ENCODE assay signal across 10 mouse cellular contexts in the genomic region with DNA sequence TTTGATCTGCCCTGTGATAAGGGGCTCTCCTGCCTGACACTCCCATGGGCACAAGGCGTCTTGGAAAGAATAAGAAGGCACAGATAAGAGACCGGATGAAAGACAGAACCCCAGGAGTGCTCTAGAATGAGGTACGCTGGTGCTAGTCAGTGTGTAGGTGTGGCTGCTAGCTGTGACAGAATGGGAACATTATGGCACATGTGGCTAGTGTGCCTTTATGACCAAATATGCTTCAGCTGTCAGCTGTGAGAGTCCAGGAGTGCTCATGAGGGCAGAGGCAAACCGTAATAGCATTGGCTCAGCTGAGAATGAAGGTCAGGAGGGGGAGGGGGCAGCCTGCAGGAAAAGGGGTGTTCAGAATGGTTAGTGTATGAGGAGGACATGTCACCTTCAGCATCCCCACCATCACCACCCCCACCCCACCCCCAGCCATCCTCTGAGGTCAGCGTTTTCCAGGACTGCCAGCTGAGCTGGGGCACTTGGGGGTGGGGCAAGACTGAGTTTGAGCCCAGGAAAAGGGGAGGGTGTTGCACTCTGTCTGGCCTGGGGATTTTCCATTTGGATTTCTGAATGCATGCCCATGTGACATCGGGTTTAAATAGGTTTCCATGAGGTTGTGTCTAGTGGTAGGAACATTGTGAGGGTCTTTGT. TPM values are rescaled to one million over a fixed set of nuclear protein-coding genes. Genes with fewer than 3 reads are reported as not detected.
A peak's percentile ranks its signal among the peaks of the same experiment; 100 is the strongest.
DNase-seq lines count a peak whose midpoint lies in the region; ATAC-seq lines count a peak whose summit lies in the region.
"Had no signal": no experiment of that assay in that cellular context is flagged by ENCODE, and none has a peak within 500 bp of the region (broad histone marks: within the 10 kb centered on the region; RNA-seq: fewer than 3 reads in every experiment).

No protein-coding gene starts in this region.

- no peaks in the 10 kb centered on the region for H3K36me3 ChIP-seq in kidney, embryonic 16.5 days (ENCODE audit: insufficient read depth, low read length)
- no peaks in the 10 kb centered on the region for H3K36me3 ChIP-seq in hindbrain, embryonic 12.5 days
- no peaks in the 10 kb centered on the region for H3K36me3 ChIP-seq in forebrain, embryonic 15.5 days

- WGBS in kidney, embryonic 16.5 days: 50% methylated on average over 6 of the region's 6 CpGs
- 48% methylated on average over 6 of the region's 6 CpGs for WGBS in hindbrain, embryonic 12.5 days
- WGBS in forebrain, embryonic 15.5 days: 45% methylated on average over 6 of the region's 6 CpGs

- H3K9ac ChIP-seq in kidney, embryonic 16.5 days (replicated peaks; ENCODE audit: low read length): no peak overlapping the region
- H3K9ac ChIP-seq in hindbrain, embryonic 12.5 days: 0 out of 2 replicates have a peak overlapping the region, but pooled peaks have one; percentile 32
- no peak overlapping the region for H3K9ac ChIP-seq in forebrain, embryonic 15.5 days (replicated peaks)

- DNase-seq in kidney, adult 11 months: peak; percentile 86
- peak; percentile 39 for DNase-seq in lung, postnatal 14 days
- no peak for DNase-seq in urinary bladder, postnatal 14 days (ENCODE audit: low spot score)
- no peak for DNase-seq in left cerebral cortex, postnatal 36 days (ENCODE audit: low spot score in 2 of 2)

- no peak overlapping the region for H3K27ac ChIP-seq in kidney, embryonic 16.5 days (ENCODE audit: low read length)
- peak overlapping the region; percentile 27 for H3K27ac ChIP-seq in brown adipose tissue, adult 24 weeks (replicated peaks; ENCODE audit: low read depth, low read length)
- H3K27ac ChIP-seq in hindbrain, embryonic 12.5 days: no peak overlapping the region
- H3K27ac ChIP-seq in forebrain, embryonic 15.5 days (replicated peaks): no peak overlapping the region

- no peaks in the 10 kb centered on the region for H3K27me3 ChIP-seq in kidney, embryonic 16.5 days (ENCODE audit: insufficient read depth, low read length)
- H3K27me3 ChIP-seq in hindbrain, embryonic 12.5 days: no peaks in the 10 kb centered on the region
- no peaks in the 10 kb centered on the region for H3K27me3 ChIP-seq in forebrain, embryonic 15.5 days

- ATAC-seq in kidney, embryonic 16.5 days (ENCODE audit: low FRiP score, low TSS enrichment): no peak
- no peak for ATAC-seq in hindbrain, embryonic 12.5 days (ENCODE audit: low FRiP score)
- ATAC-seq in forebrain, embryonic 15.5 days (replicated peaks): no peak

- no peak overlapping the region for H3K4me3 ChIP-seq in kidney, embryonic 16.5 days (ENCODE audit: low read length)
- H3K4me3 ChIP-seq in brown adipose tissue, adult 24 weeks (ENCODE audit: insufficient read depth, low read depth, low read length): no peak overlapping the region
- H3K4me3 ChIP-seq in hindbrain, embryonic 12.5 days: no peak overlapping the region
- no peak overlapping the region for H3K4me3 ChIP-seq in forebrain, embryonic 15.5 days
- H3K4me3 ChIP-seq: erythroblast, embryonic 14.5 days had no signal

- intact Hi-C loops in left cerebral cortex, postnatal 36 days (cut with DNase I): no loop called here

- H3K4me2 ChIP-seq in kidney, embryonic 16.5 days (replicated peaks; ENCODE audit: low read depth, low read length): no peak overlapping the region
- no peak overlapping the region for H3K4me2 ChIP-seq in hindbrain, embryonic 12.5 days (replicated peaks)
- no peak overlapping the region for H3K4me2 ChIP-seq in forebrain, embryonic 15.5 days (replicated peaks)

- H3K9me3 ChIP-seq in kidney, embryonic 16.5 days (ENCODE audit: low read length): no peaks in the 10 kb centered on the region
- H3K9me3 ChIP-seq in hindbrain, embryonic 12.5 days (replicated peaks): no peaks in the 10 kb centered on the region
- H3K9me3 ChIP-seq in forebrain, embryonic 15.5 days: no peaks in the 10 kb centered on the region

- H3K4me1 ChIP-seq in kidney, embryonic 16.5 days (ENCODE audit: insufficient read depth, low read length): peaks cover 37% of the 10 kb centered on the region
- H3K4me1 ChIP-seq in brown adipose tissue, adult 24 weeks (ENCODE audit: control insufficient read depth, insufficient read depth, insufficient read length, low read length): peaks cover 22% of the 10 kb centered on the region
- H3K4me1 ChIP-seq in hindbrain, embryonic 12.5 days: peaks cover 20% of the 10 kb centered on the region
- peaks cover 26% of the 10 kb centered on the region for H3K4me1 ChIP-seq in forebrain, embryonic 15.5 days

RNA-seq across cellular contexts. Expression of a gene that starts 1.4 kb away (rescaled TPM):
- polyA plus RNA-seq in kidney, embryonic 16.5 days (2015; fragmentation: Nextera tagmentation; extraction: Ambion mirVana): not detected in 2 replicates
- not detected in 2 replicates for polyA plus RNA-seq in brown adipose tissue, adult 24 weeks (2012; ENCODE audit: insufficient read depth, insufficient read length, missing spikeins)
- not detected in 2 replicates for polyA plus RNA-seq in hindbrain, embryonic 12.5 days (2016; fragmentation: Nextera tagmentation; extraction: Ambion mirVana)
- total RNA-seq in left cerebral cortex, postnatal 36 days (2021): 1 to 10 TPM in 1 of 2 experiments, not detected in 1; 1.7 TPM
- not detected in 2 replicates for polyA plus RNA-seq in forebrain, embryonic 15.5 days (2015; fragmentation: Nextera tagmentation; extraction: Ambion mirVana)
- polyA plus RNA-seq: erythroblast, embryonic 14.5 days; liver, embryonic 16.5 days had no signal

RNA-seq across cellular contexts. Expression of a gene that starts 1.4 kb away (rescaled TPM):
- polyA plus RNA-seq in kidney, embryonic 16.5 days (2015; fragmentation: Nextera tagmentation; extraction: Ambion mirVana): not detected in 2 replicates
- polyA plus RNA-seq in brown adipose tissue, adult 24 weeks (2012; ENCODE audit: insufficient read depth, insufficient read length, missing spikeins): not detected in 2 replicates
- polyA plus RNA-seq in hindbrain, embryonic 12.5 days (2016; fragmentation: Nextera tagmentation; extraction: Ambion mirVana): not detected in 2 replicates
- total RNA-seq in left cerebral cortex, postnatal 36 days (2021): not detected
- polyA plus RNA-seq in forebrain, embryonic 15.5 days (2015; fragmentation: Nextera tagmentation; extraction: Ambion mirVana): not detected in 2 replicates
- polyA plus RNA-seq: erythroblast, embryonic 14.5 days; liver, embryonic 16.5 days had no signal

RNA-seq across cellular contexts. Expression of a gene that starts 7.2 kb away (rescaled TPM):
- polyA plus RNA-seq in kidney, embryonic 16.5 days (2015; fragmentation: Nextera tagmentation; extraction: Ambion mirVana): 2.8 and 4.8 TPM in 2 replicates
- polyA plus RNA-seq in brown adipose tissue, adult 24 weeks (2012; ENCODE audit: insufficient read depth, insufficient read length, missing spikeins): not detected in 2 replicates
- polyA plus RNA-seq in hindbrain, embryonic 12.5 days (2016; fragmentation: Nextera tagmentation; extraction: Ambion mirVana): 0.17 TPM in 1 of 2 replicates, not detected in the other
- total RNA-seq in left cerebral cortex, postnatal 36 days (2021): under 1 TPM in 1 of 2 experiments, not detected in 1; 0.59 TPM
- 0.28 TPM in 1 of 2 replicates, not detected in the other for polyA plus RNA-seq in forebrain, embryonic 15.5 days (2015; fragmentation: Nextera tagmentation; extraction: Ambion mirVana)
- polyA plus RNA-seq: erythroblast, embryonic 14.5 days had no signal

RNA-seq across cellular contexts. Expression of a gene that starts 23.5 kb away (rescaled TPM):
- 3.8 and 3.9 TPM in 2 replicates for polyA plus RNA-seq in kidney, embryonic 16.5 days (2015; fragmentation: Nextera tagmentation; extraction: Ambion mirVana)
- 17.5 and 22.9 TPM in 2 replicates for polyA plus RNA-seq in brown adipose tissue, adult 24 weeks (2012; ENCODE audit: insufficient read depth, insufficient read length, missing spikeins)
- polyA plus RNA-seq in hindbrain, embryonic 12.5 days (2016; fragmentation: Nextera tagmentation; extraction: Ambion mirVana): 1.6 and 2.2 TPM in 2 replicates
- total RNA-seq in left cerebral cortex, postnatal 36 days (2021): 10 to 100 TPM; 27.2 to 35.8 TPM
- polyA plus RNA-seq in forebrain, embryonic 15.5 days (2015; fragmentation: Nextera tagmentation; extraction: Ambion mirVana): 2.4 TPM in 2 replicates
- polyA plus RNA-seq: erythroblast, embryonic 14.5 days had no signal

RNA-seq across cellular contexts. Expression of a gene that starts 46.8 kb away (rescaled TPM):
- 21.9 and 22.2 TPM in 2 replicates for polyA plus RNA-seq in kidney, embryonic 16.5 days (2015; fragmentation: Nextera tagmentation; extraction: Ambion mirVana)
- polyA plus RNA-seq in brown adipose tissue, adult 24 weeks (2012; ENCODE audit: insufficient read depth, insufficient read length, missing spikeins): 3.0 and 4.6 TPM in 2 replicates
- 108 and 113 TPM in 2 replicates for polyA plus RNA-seq in hindbrain, embryonic 12.5 days (2016; fragmentation: Nextera tagmentation; extraction: Ambion mirVana)
- 10 to 100 TPM; 40.3 to 42.0 TPM for total RNA-seq in left cerebral cortex, postnatal 36 days (2021)
- polyA plus RNA-seq in forebrain, embryonic 15.5 days (2015; fragmentation: Nextera tagmentation; extraction: Ambion mirVana): 80.2 and 81.1 TPM in 2 replicates

Comparison
In these comparisons a context has a peak if more than half of its experiments do, and no peak if none do; other contexts are left out.
1. DNase-seq: peak in kidney, adult 11 months (single experiment) and lung, postnatal 14 days (single experiment); none in urinary bladder, postnatal 14 days (single experiment) and left cerebral cortex, postnatal 36 days (0 of 2).